Comparison of ENCODE assay signal across 1 mouse cellular context in the genomic region with DNA sequence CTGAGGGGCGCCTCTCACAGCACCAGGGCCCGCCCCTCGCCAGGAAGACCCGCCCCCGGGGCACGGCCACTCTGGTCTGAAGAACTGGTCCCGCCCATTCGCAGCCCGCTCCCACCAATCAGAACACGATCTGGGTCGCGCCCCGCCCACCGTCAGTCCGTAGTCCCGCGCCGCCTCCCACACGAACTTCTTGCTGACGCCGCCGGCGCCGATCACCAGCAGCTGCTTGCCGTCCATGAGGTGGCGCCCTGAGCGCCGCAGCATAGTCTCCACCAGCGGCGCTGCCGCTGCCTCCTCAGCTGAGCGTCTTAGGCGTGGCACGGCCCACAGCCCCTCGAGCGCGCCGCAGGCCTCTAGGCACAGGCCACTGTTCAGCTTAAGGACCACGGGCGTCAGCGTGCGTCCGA.
TF ChIP-seq lines count a peak whose summit lies in the region.

No protein-coding gene starts in this region.

TF ChIP-seq in ES-E14, 5 proteins besides CTCF, POLR2A, EP300 and RAD21:
- 0 out of 2 replicates have a peak, but pooled peaks have one; percentile 56 for TF ChIP-seq MAFK (IDR thresholded peaks at IDR 0.05; ENCODE audit: insufficient read depth, low read depth, low read length)
- no peak for TF ChIP-seq ZNF384 (IDR thresholded peaks at IDR 0.05; ENCODE audit: low read depth, low read length)
- TF ChIP-seq HCFC1 (IDR thresholded peaks at IDR 0.05; ENCODE audit: borderline replicate concordance, insufficient read depth, low read length) = peak; percentile 74
- TF ChIP-seq CHD2 (IDR thresholded peaks at IDR 0.05; ENCODE audit: low read depth, low read length) = no peak
- 0 out of 2 replicates have a peak, but pooled peaks have one; percentile 27 for TF ChIP-seq ZC3H11A (IDR thresholded peaks at IDR 0.05; ENCODE audit: borderline replicate concordance, low read depth, low read length)
TF ChIP-seq in ES-E14: peak in this region for 3.
